Mouse (Mus musculus) olfactory bulb, adult 2 months (tissue): ENCODE results near the gene Galnt17.

Experiments
- CTCF ChIP-seq: fragments of 200-500 bp; IDR thresholded peaks from 2 replicates; pipeline ENCODE4 v1.5.1; 2012; ENCODE audit warnings: low read depth, mild to moderate bottlenecking, low read length, moderate library complexity; ENCODE audit not compliant: insufficient read depth
- POLR2A ChIP-seq: fragments of 200-500 bp; IDR thresholded peaks from 2 replicates; pipeline ENCODE4 v1.6.1; 2012; ENCODE audit warnings: mild to moderate bottlenecking, low read depth, low read length, moderate library complexity; ENCODE audit not compliant: insufficient read depth

GRCm38 (mm10) chr5:130895991-130896390 lies 412.3 kb downstream of the Galnt17 start:
- TF ChIP-seq CTCF, result no peak
- no peak for TF ChIP-seq POLR2A
